Mouse (Mus musculus) layer of hippocampus, postnatal 14 days (tissue): ENCODE measurements around the gene Fev. TPM values are rescaled to one million over a fixed set of nuclear protein-coding genes. Genes with fewer than 3 reads are reported as not detected.

Experiments
- DNase-seq, 2 experiments: peaks; one replicate each; pipeline ENCODE4 v3.0.0; 2021 to 2022; ENCODE audit warnings: low spot score in 2 of 2, mixed read lengths in 1 of 2
- microRNA-seq, 2 experiments: library from miRNA; unstranded; fragments of <30 nt; microRNA quantifications; one replicate each; pipeline ENCODE4 v1.2.0; 2021
- total RNA-seq, 2 experiments: library from RNA; stranded (reverse); gene quantifications; 2 replicates each; pipeline ENCODE4 v1.2.3; 2021

Gene Fev
- total RNA-seq, 2 experiments from 2014 or later, result not detected

GRCm38 (mm10) chr1:74833255-74833654 lies 52.0 kb downstream of the Fev start:
- DNase-seq, result no peak

Small RNAs within 50 kb of the gene (microRNA-seq; reads per million reads assigned to microRNA genes)
- gene Mir375, result 407 to 696 reads per million in 2 experiments

Other genes with a start within 250 kb of the Fev start
- gene Ttll4, start 223.7 kb downstream of the Fev start, total RNA-seq, result 10 to 100 TPM; 23.3 to 23.8 TPM
- gene Cyp27a1, start 171.8 kb downstream of the Fev start, total RNA-seq, result 1 to 10 TPM; 1.1 to 2.6 TPM
- gene Prkag3, start 136.2 kb downstream of the Fev start, total RNA-seq, result under 1 TPM; 0.14 to 0.55 TPM
- gene Wnt6, start 113.5 kb downstream of the Fev start, total RNA-seq, result under 1 TPM; 0.43 to 0.58 TPM
- 1 to 10 TPM; 1.9 to 2.0 TPM for gene Wnt10a, start 93.9 kb downstream of the Fev start, total RNA-seq
- gene Cdk5r2, start 30.5 kb downstream of the Fev start, total RNA-seq, result 100 to 1,000 TPM; 270 to 283 TPM
- under 1 TPM in 1 of 2 experiments, not detected in 1; 0.91 TPM for gene Cryba2, start 7.7 kb upstream of the Fev start, total RNA-seq
- gene Cfap65, start 50.2 kb upstream of the Fev start, total RNA-seq, result 1 to 10 TPM; 1.6 to 3.8 TPM
- under 1 TPM; 0.35 to 0.60 TPM for gene Ihh, start 66.3 kb upstream of the Fev start, total RNA-seq
- gene Nhej1, start 239.8 kb upstream of the Fev start, total RNA-seq, result 1 to 10 TPM; 2.2 to 2.7 TPM
- gene Slc23a3, start 248.5 kb upstream of the Fev start, total RNA-seq, result under 1 TPM in 1 of 2 experiments, not detected in 1; 0.35 TPM